Mouse (Mus musculus) liver (tissue): ENCODE results near the gene Fbxw4.
A peak's percentile ranks its signal among the peaks of the same experiment; 100 is the strongest.

Experiments used
- DNase-seq: peaks from one replicate; pipeline ENCODE4 v3.0.0-alpha.2; 2020; ENCODE audit warnings: mixed read lengths

Fbxw4 gene

GRCm38 (mm10) chr19:45575632-45576001 is 84.5 kb downstream of the Fbxw4 start:
- DNase-seq: peak; percentile 47

- no peak for DNase-seq
These were observed 85.0 kb downstream of the Fbxw4 start for GRCm38 (mm10) chr19:45574941-45575631.

GRCm38 (mm10) chr19:45574339-45574898 is 85.7 kb downstream of the Fbxw4 start:
- no peak for DNase-seq

GRCm38 (mm10) chr19:45573861-45574267 is 86.2 kb downstream of the Fbxw4 start:
- DNase-seq: peak; percentile 78

- peak; percentile 53 for DNase-seq
These were observed 87.1 kb downstream of the Fbxw4 start for GRCm38 (mm10) chr19:45573033-45573432.

GRCm38 (mm10) chr19:45567367-45567766 is 92.7 kb downstream of the Fbxw4 start:
- DNase-seq: no peak

- DNase-seq: no peak
These were observed 94.0 kb downstream of the Fbxw4 start for GRCm38 (mm10) chr19:45565925-45566715.

- DNase-seq: peak; percentile 78
These were observed 99.8 kb downstream of the Fbxw4 start, which contains the start of the genes Poll and Gm17018 for GRCm38 (mm10) chr19:45560153-45560890. Poll (minus strand) TSS chr19:45560531. Gm17018 (plus strand) TSS chr19:45560615.

- DNase-seq: no peak
These were observed 106.0 kb downstream of the Fbxw4 start for GRCm38 (mm10) chr19:45554136-45554535.

- no peak for DNase-seq
These were observed 107.9 kb downstream of the Fbxw4 start for GRCm38 (mm10) chr19:45552187-45552586.

- no peak for DNase-seq
These were observed 110.2 kb downstream of the Fbxw4 start for GRCm38 (mm10) chr19:45549948-45550347.

GRCm38 (mm10) chr19:45549128-45549915 is 110.8 kb downstream of the Fbxw4 start:
- peak; percentile 47 for DNase-seq

- DNase-seq: peak; percentile 86
These were observed 111.9 kb downstream of the Fbxw4 start for GRCm38 (mm10) chr19:45548196-45548595.

GRCm38 (mm10) chr19:45544925-45545321 is 115.2 kb downstream of the Fbxw4 start:
- DNase-seq: peak; percentile 82

GRCm38 (mm10) chr19:45544152-45544924 is 115.8 kb downstream of the Fbxw4 start:
- DNase-seq: peak; percentile 27

- no peak for DNase-seq
These were observed 118.1 kb downstream of the Fbxw4 start for GRCm38 (mm10) chr19:45542061-45542460.

GRCm38 (mm10) chr19:45541409-45542041 is 118.6 kb downstream of the Fbxw4 start:
- peak; percentile 56 for DNase-seq

- DNase-seq: no peak
These were observed 119.3 kb downstream of the Fbxw4 start for GRCm38 (mm10) chr19:45540657-45541408.

GRCm38 (mm10) chr19:45537505-45537904 is 122.6 kb downstream of the Fbxw4 start:
- peak; percentile 64 for DNase-seq

GRCm38 (mm10) chr19:45535929-45536328 is 124.2 kb downstream of the Fbxw4 start:
- no peak for DNase-seq
